Mouse (Mus musculus) intestine, embryonic 14.5 days (tissue): ENCODE data around the gene Gas7. TPM values are rescaled to one million over a fixed set of nuclear protein-coding genes. Genes with fewer than 3 reads are reported as not detected.

ENCODE experiments used
- ATAC-seq: fragments of 200-750 bp; cut with Nextera tagmentation; replicated peaks from 2 replicates; pipeline ENCODE4 v1.8.0; 2017; ENCODE audit warnings: low read depth, moderate number of reproducible peaks, moderate TSS enrichment, moderate library complexity; ENCODE audit not compliant: low FRiP score, low TSS enrichment
- DNase-seq: peaks from one replicate; pipeline ENCODE4 v3.0.0-alpha.2; 2018; ENCODE audit warnings: low spot score
- H3K27ac ChIP-seq: fragments of 300-500 bp; sonication (generic); 2 replicates; pipeline ENCODE4 v1.5.1; 2014; ENCODE audit warnings: low read depth, mild to moderate bottlenecking, control low read depth
- H3K27me3 ChIP-seq: fragments of 300-500 bp; sonication (generic); replicated peaks from 2 replicates; pipeline ENCODE4 v1.6.1; 2014; ENCODE audit warnings: low read length, control low read depth; ENCODE audit not compliant: control insufficient read depth, insufficient read depth
- H3K36me3 ChIP-seq: fragments of 300-500 bp; sonication (generic); 2 replicates; pipeline ENCODE4 v1.6.1; 2014; ENCODE audit warnings: low read length, control low read depth; ENCODE audit not compliant: control insufficient read depth, insufficient read depth
- H3K4me1 ChIP-seq: fragments of 300-500 bp; sonication (generic); replicated peaks from 2 replicates; pipeline ENCODE4 v1.6.1; 2014; ENCODE audit warnings: low read length, control low read depth, mixed read lengths; ENCODE audit not compliant: control insufficient read depth, insufficient read depth
- H3K4me2 ChIP-seq: fragments of 300-500 bp; sonication (generic); 2 replicates; pipeline ENCODE4 v1.6.1; 2014; ENCODE audit warnings: low read length
- H3K4me3 ChIP-seq: fragments of 300-500 bp; sonication (generic); 2 replicates; pipeline ENCODE4 v1.5.1; 2014; ENCODE audit warnings: low read depth, low read length, control low read depth, mixed read lengths
- H3K9ac ChIP-seq: fragments of 300-500 bp; sonication (generic); 2 replicates; pipeline ENCODE4 v1.6.1; 2014; ENCODE audit warnings: mild to moderate bottlenecking, low read length
- H3K9me3 ChIP-seq: fragments of 300-500 bp; sonication (generic); 2 replicates; pipeline ENCODE4 v1.6.1; 2016; ENCODE audit warnings: low read length, control low read depth; ENCODE audit not compliant: control insufficient read depth
- WGBS: fragments of 180-500 bp; shearing (Covaris S2); extraction: QIAGEN DNeasy Blood & Tissue Kit; methylation state at CpG from one replicate; pipeline ENCODE4 v1.1.7; 2014; 5-methylcytosine and 5-hydroxymethylcytosine counted together
- polyA plus RNA-seq: library from polyadenylated mRNA; unstranded; fragments of >200 nt; fragmentation: Nextera tagmentation; extraction: Ambion mirVana; gene quantifications from 2 replicates; pipeline ENCODE4 v1.2.1, GENCODE M21; 2014

Gas7 gene
- polyA plus RNA-seq, 1 experiment from 2014 or later = 8.6 TPM

- Histone ChIP-seq H3K4me1 (no peaks in the 10 kb centered on the region), H3K27me3 (no peaks in the 10 kb centered on the region), H3K9ac (no peak overlapping the region), H3K4me3 (no peak overlapping the region), H3K27ac (no peak overlapping the region), H3K36me3 (no peaks in the 10 kb centered on the region), H3K9me3 (no peaks in the 10 kb centered on the region), H3K4me2 (no peak overlapping the region)
- ATAC-seq (no peak), DNase-seq (no peak)
Observed at GRCm38 (mm10) chr11:67728726-67729125, 273.5 kb downstream of the Gas7 start.

DNA sequence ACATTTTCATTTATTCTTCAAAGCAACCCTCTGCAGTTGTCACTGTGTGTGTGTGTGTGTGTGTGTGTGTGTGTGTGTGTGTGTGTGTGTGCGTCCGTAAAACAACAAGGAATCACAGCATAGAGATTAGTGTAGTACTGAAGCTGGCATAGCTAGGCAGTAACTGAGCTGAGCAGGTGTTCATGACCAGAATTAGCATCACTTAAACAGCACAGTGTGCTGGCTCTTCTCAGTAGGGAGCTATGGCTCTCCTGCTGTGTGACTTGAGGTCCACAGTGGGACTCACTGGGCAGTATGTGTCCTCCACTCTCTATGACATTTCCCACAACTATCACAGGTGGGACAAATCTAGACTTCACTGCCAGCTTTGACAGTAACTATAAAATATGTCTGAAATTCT lies 275.8 kb downstream of the Gas7 start:
- WGBS = 82% methylated on average over 2 of the region's 2 CpGs
- H3K9me3 ChIP-seq = no peaks in the 10 kb centered on the region
- no peaks in the 10 kb centered on the region for H3K4me1 ChIP-seq
- no peak overlapping the region for H3K4me2 ChIP-seq
- no peak overlapping the region for H3K27ac ChIP-seq
- no peak overlapping the region for H3K9ac ChIP-seq
- no peak for DNase-seq
- no peaks in the 10 kb centered on the region for H3K27me3 ChIP-seq
- no peaks in the 10 kb centered on the region for H3K36me3 ChIP-seq
- no peak for ATAC-seq
- H3K4me3 ChIP-seq = no peak overlapping the region

GRCm38 (mm10) chr11:67733726-67734125 lies 278.5 kb downstream of the Gas7 start:
- 69% methylated on average over 1 of the region's 1 CpGs for WGBS
- H3K9ac ChIP-seq = no peak overlapping the region
- H3K9me3 ChIP-seq = no peaks in the 10 kb centered on the region
- H3K4me3 ChIP-seq = no peak overlapping the region
- no peak overlapping the region for H3K27ac ChIP-seq
- ATAC-seq (no peak), DNase-seq (no peak)
- H3K4me1 ChIP-seq = no peaks in the 10 kb centered on the region
- no peaks in the 10 kb centered on the region for H3K36me3 ChIP-seq
- no peak overlapping the region for H3K4me2 ChIP-seq
- no peaks in the 10 kb centered on the region for H3K27me3 ChIP-seq

GRCm38 (mm10) chr11:67734597-67734996 lies 279.4 kb downstream of the Gas7 start:
- H3K4me2 ChIP-seq = no peak overlapping the region
- 57% methylated on average over 3 of the region's 3 CpGs for WGBS
- ATAC-seq (no peak), DNase-seq (no peak)
- H3K9me3 ChIP-seq = no peaks in the 10 kb centered on the region
- no peaks in the 10 kb centered on the region for H3K27me3 ChIP-seq
- H3K27ac ChIP-seq = no peak overlapping the region
- no peak overlapping the region for H3K4me3 ChIP-seq
- H3K4me1 ChIP-seq = no peaks in the 10 kb centered on the region
- no peaks in the 10 kb centered on the region for H3K36me3 ChIP-seq
- no peak overlapping the region for H3K9ac ChIP-seq

GRCm38 (mm10) chr11:67738345-67738744 lies 283.1 kb downstream of the Gas7 start:
- Histone ChIP-seq H3K4me3 (no peak overlapping the region), H3K9me3 (no peaks in the 10 kb centered on the region), H3K4me1 (no peaks in the 10 kb centered on the region), H3K27ac (no peak overlapping the region), H3K36me3 (no peaks in the 10 kb centered on the region), H3K4me2 (no peak overlapping the region), H3K27me3 (no peaks in the 10 kb centered on the region), H3K9ac (no peak overlapping the region)
- ATAC-seq = no peak
- no peak for DNase-seq
- 80% methylated on average over 6 of the region's 6 CpGs for WGBS

Other genes starting within 250 kb of the Gas7 start
- 0.09 TPM in 1 of 2 replicates, not detected in the other for gene Myh4, start 217.4 kb upstream of the Gas7 start, polyA plus RNA-seq
- 0.38 and 0.39 TPM in 2 replicates for gene Myh8, start 178.3 kb upstream of the Gas7 start, polyA plus RNA-seq
- gene Myh13, start 133.8 kb upstream of the Gas7 start, polyA plus RNA-seq = not detected in 2 replicates
- gene Rcvrn, start 239.9 kb downstream of the Gas7 start, polyA plus RNA-seq = not detected in 2 replicates